Mouse (Mus musculus): ENCODE data around the gene Nomo1. TPM values are rescaled to one million over a fixed set of nuclear protein-coding genes. Genes with fewer than 3 reads are reported as not detected.

Gene Nomo1
- polyA plus RNA-seq, 1 experiment from 2014 or later: 42.2 TPM

GRCm38 (mm10) chr7:46088241-46088640, 54.7 kb downstream of the Nomo1 start:
- Histone ChIP-seq H3K4me3 (no peak overlapping the region), H3K9me3 (no peaks in the 10 kb centered on the region), H3K27ac (replicated peaks) (no peak overlapping the region), H3K4me2 (replicated peaks) (no peak overlapping the region), H3K4me1 (no peaks in the 10 kb centered on the region), H3K36me3 (peaks cover 13% of the 10 kb centered on the region), H3K27me3 (no peaks in the 10 kb centered on the region), H3K9ac (replicated peaks) (no peak overlapping the region)
- ATAC-seq (replicated peaks): no peak
- 93% methylated on average over 6 of the region's 6 CpGs for WGBS

DNA sequence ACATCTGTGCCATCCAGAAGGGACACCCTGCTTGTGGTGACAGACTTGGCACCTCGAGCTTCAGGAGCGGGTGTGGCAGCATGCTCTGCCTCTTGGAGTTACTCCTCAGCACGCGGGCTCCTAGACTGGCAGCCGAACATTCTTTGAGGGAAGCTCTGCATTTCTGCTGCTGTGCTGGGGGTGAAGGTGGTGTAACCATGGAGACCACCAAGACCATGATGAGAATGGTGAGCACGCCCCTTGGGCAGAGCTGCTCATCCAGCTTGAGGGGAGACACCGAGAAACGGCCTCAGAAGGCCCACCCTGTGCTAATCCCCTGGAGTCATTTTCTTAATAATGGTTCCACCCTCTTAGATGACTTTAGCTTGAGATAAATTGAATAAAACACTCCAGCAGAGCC, 59.3 kb downstream of the Nomo1 start:
- ATAC-seq (replicated peaks): no peak
- Histone ChIP-seq H3K4me1 (peaks cover 16% of the 10 kb centered on the region), H3K36me3 (no peaks in the 10 kb centered on the region), H3K27ac (replicated peaks) (no peak overlapping the region), H3K4me3 (no peak overlapping the region), H3K9me3 (no peaks in the 10 kb centered on the region), H3K4me2 (replicated peaks) (no peak overlapping the region), H3K9ac (replicated peaks) (no peak overlapping the region), H3K27me3 (no peaks in the 10 kb centered on the region)
- 19% methylated on average over 8 of the region's 8 CpGs for WGBS

DNA sequence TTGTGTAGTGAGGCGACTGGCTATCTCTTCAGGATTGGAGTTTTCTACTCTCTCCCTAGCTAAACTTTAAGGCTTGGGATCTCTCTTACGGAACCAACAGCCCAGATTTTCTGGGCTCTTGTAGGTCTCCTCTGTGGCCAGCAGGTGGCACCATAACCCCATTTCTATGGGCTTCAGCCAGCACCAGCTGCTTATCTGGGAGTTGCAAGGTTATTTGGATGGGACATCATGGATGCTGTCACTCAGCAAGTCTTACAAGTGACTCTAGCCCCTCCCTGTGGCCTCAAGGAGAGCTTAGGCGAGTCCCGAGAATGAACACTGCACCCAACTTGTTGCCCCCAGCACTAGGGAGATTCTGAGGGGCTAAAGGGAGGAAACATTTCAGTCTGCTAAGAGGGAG, 62.6 kb downstream of the Nomo1 start:
- peak overlapping the region; percentile 74; the same call in 1 of the 2 replicates for H3K4me2 ChIP-seq (replicated peaks)
- WGBS: 3% methylated on average over 4 of the region's 4 CpGs
- H3K27ac ChIP-seq (replicated peaks): no peak overlapping the region
- 0 out of 2 replicates have a peak, but pooled peaks have one; percentile 16 for ATAC-seq (replicated peaks)
- H3K4me3 ChIP-seq: no peak overlapping the region
- H3K4me1 ChIP-seq: peaks cover 29% of the 10 kb centered on the region
- H3K9me3 ChIP-seq: no peaks in the 10 kb centered on the region
- no peaks in the 10 kb centered on the region for H3K27me3 ChIP-seq
- H3K36me3 ChIP-seq: no peaks in the 10 kb centered on the region
- no peak overlapping the region for H3K9ac ChIP-seq (replicated peaks)

DNA sequence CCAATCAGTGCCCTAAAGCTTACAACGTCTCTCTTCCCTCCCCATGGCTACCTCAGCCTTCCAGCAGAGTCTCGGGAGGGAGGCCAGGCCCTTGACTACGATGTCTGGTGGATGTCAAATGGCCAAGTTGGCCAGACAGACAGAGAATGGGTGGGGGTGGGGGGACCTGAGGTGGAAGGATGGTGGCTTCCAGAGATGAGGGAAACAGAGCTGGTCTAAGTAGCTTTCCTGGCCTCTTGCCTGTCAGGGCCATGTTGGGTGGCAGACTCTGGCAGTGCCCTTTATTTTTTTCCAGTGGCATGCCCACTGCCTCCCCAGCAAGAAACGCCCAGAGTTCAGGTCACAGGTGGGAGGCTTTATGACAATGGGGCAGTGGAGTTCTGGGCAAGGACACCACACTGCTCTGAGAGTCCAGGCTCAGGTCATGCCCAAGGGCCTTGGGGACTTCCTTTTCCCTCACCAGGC, 63.9 kb downstream of the Nomo1 start:
- Histone ChIP-seq H3K9ac (replicated peaks) (no peak overlapping the region), H3K4me3 (no peak overlapping the region), H3K36me3 (no peaks in the 10 kb centered on the region), H3K27me3 (no peaks in the 10 kb centered on the region), H3K27ac (replicated peaks) (no peak overlapping the region), H3K4me2 (replicated peaks) (peak overlapping the region; percentile 74), H3K4me1 (peaks cover 35% of the 10 kb centered on the region), H3K9me3 (no peaks in the 10 kb centered on the region)
- 60% methylated on average over 4 of the region's 4 CpGs for WGBS
- no peak for ATAC-seq (replicated peaks)

GRCm38 (mm10) chr7:46098221-46098918, 64.9 kb downstream of the Nomo1 start:
- Histone ChIP-seq H3K9me3 (no peaks in the 10 kb centered on the region), H3K4me3 (peak overlapping the region; percentile 19), H3K4me2 (replicated peaks) (peak overlapping the region; percentile 74), H3K27ac (replicated peaks) (no peak overlapping the region), H3K9ac (replicated peaks) (no peak overlapping the region; the same call in 1 of the 2 replicates), H3K36me3 (no peaks in the 10 kb centered on the region), H3K4me1 (peaks cover 45% of the 10 kb centered on the region), H3K27me3 (no peaks in the 10 kb centered on the region)
- no peak for ATAC-seq (replicated peaks)
- WGBS: 86% methylated on average over 19 of the region's 19 CpGs

DNA sequence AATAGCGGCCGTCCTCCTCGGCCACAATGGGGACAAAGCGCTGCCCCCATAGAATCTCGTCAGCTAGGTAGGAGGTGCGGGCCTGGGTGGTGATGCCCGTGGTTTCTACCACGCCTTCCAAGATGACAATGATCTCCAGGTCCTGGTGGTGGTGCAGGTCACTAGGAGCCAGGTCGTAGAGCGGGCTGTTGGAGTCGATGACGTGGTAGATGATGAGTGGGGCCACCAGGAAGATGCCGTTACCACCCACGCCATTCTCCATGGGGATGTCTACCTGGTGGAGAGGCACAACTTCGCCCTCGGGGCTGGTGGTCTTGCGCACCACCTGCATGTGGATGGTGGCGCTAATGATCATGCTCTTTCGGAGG, 65.4 kb downstream of the Nomo1 start:
- H3K9ac ChIP-seq (replicated peaks): no peak overlapping the region
- H3K9me3 ChIP-seq: no peaks in the 10 kb centered on the region
- no peaks in the 10 kb centered on the region for H3K27me3 ChIP-seq
- no peak overlapping the region for H3K27ac ChIP-seq (replicated peaks)
- WGBS: 95% methylated on average over 19 of the region's 19 CpGs
- peaks cover 50% of the 10 kb centered on the region for H3K4me1 ChIP-seq
- peak overlapping the region; percentile 74 for H3K4me2 ChIP-seq (replicated peaks)
- ATAC-seq (replicated peaks): no peak
- 0 out of 2 replicates have a peak overlapping the region, but pooled peaks have one; percentile 19 for H3K4me3 ChIP-seq
- H3K36me3 ChIP-seq: no peaks in the 10 kb centered on the region

GRCm38 (mm10) chr7:46099682-46100081, 66.2 kb downstream of the Nomo1 start:
- Histone ChIP-seq H3K4me3 (peak overlapping the region; percentile 57), H3K27me3 (no peaks in the 10 kb centered on the region), H3K9me3 (no peaks in the 10 kb centered on the region), H3K36me3 (no peaks in the 10 kb centered on the region), H3K27ac (replicated peaks) (no peak overlapping the region), H3K4me1 (peaks cover 58% of the 10 kb centered on the region), H3K4me2 (replicated peaks) (peak overlapping the region; percentile 74), H3K9ac (replicated peaks) (peak overlapping the region; percentile 79)
- WGBS: 86% methylated on average over 13 of the region's 13 CpGs
- peak; percentile 21; the same call in 1 of the 2 replicates for ATAC-seq (replicated peaks)

GRCm38 (mm10) chr7:46100563-46100962, 67.1 kb downstream of the Nomo1 start, which contains the start of gene Kcnj11:
Kcnj11 (minus strand) TSS chr7:46100764.
- WGBS: 0% methylated on average over 34 of the region's 34 CpGs
- H3K4me1 ChIP-seq: peaks cover 64% of the 10 kb centered on the region

GRCm38 (mm10) chr7:46103075-46103591, 69.6 kb downstream of the Nomo1 start:
- peak; percentile 58 for ATAC-seq (replicated peaks)
- H3K4me2 ChIP-seq (replicated peaks): peak overlapping the region; percentile 4; the same call in 1 of the 2 replicates

More at GRCm38 (mm10) chr7:46100563-46100962, 67.1 kb downstream of the Nomo1 start, which contains the start of gene Kcnj11:
- ATAC-seq (replicated peaks): peak; percentile 62
- Histone ChIP-seq H3K4me3 (peak within 1 kb of the TSS; percentile 57), H3K36me3 (no peaks in the 10 kb centered on the region), H3K27ac (replicated peaks) (0 out of 2 replicates have a peak within 1 kb of the TSS, but pooled peaks have one; percentile 21), H3K9ac (replicated peaks) (peak within 1 kb of the TSS; percentile 79), H3K27me3 (no peaks in the 10 kb centered on the region), H3K4me2 (replicated peaks) (peak within 1 kb of the TSS; percentile 74), H3K9me3 (no peaks in the 10 kb centered on the region)

DNA sequence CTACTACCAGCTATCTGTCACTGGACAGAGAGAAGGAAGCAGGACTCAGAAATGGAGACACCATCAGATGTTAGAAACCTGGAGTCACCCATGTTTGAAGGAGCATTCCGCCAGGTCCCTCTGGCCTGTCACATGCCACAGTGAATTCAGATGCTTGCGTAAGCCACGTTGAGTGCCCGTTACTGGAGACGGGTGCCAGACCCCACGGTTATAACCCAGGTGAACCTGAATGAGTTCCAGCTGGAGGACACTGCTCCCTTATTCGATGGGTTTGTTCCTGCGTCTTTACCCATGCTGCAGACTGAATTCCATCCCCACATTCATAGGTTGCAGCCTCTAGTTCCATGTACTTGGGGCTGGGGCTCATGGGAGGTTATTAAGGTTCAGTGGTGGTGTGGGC, 70.3 kb downstream of the Nomo1 start:
- H3K4me1 ChIP-seq: peaks cover 39% of the 10 kb centered on the region
- no peaks in the 10 kb centered on the region for H3K27me3 ChIP-seq
- no peak overlapping the region for H3K4me2 ChIP-seq (replicated peaks)
- no peak overlapping the region for H3K4me3 ChIP-seq
- H3K36me3 ChIP-seq: no peaks in the 10 kb centered on the region
- ATAC-seq (replicated peaks): no peak
- no peak overlapping the region for H3K9ac ChIP-seq (replicated peaks)
- peak overlapping the region; percentile 94 for H3K27ac ChIP-seq (replicated peaks)
- WGBS: 76% methylated on average over 8 of the region's 8 CpGs
- H3K9me3 ChIP-seq: no peaks in the 10 kb centered on the region

More at GRCm38 (mm10) chr7:46103075-46103591, 69.6 kb downstream of the Nomo1 start:
- WGBS: 37% methylated on average over 8 of the region's 8 CpGs
- peak overlapping the region; percentile 94 for H3K27ac ChIP-seq (replicated peaks)
- no peaks in the 10 kb centered on the region for H3K27me3 ChIP-seq
- no peak overlapping the region for H3K9ac ChIP-seq (replicated peaks)
- no peaks in the 10 kb centered on the region for H3K36me3 ChIP-seq
- peaks cover 45% of the 10 kb centered on the region for H3K4me1 ChIP-seq
- H3K9me3 ChIP-seq: no peaks in the 10 kb centered on the region
- no peak overlapping the region for H3K4me3 ChIP-seq

DNA sequence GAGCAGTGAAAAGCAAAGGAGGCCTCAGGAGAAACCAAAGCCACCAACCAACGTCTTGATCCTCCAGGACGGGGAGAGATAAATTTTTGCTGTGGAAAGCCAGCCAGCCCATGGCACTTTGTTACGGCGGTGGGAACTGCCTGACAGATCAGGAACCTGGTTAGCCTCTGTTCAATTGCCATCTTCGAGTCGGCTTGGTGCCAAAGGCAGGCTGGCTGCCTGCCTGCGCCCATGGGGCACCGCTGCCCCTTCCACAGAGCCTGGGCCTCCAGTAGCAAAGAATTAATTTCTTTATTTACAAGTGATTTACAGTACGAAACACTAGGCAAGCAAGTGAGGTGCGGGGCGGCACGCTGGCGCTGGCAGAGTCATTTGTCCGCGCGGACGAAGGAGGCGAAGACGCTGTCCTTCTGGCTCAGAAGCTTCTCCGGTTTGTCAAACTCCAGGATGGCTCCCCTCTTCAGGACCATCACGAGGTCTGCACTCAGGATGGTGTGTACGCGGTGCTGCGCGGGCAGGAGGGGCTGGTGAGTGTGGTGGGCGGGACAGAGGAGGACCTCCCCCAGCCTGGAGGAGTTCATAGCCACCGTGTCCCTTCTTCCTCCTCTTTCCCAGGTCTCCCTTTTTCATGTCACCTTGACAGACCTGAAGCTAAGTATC, 70.9 kb downstream of the Nomo1 start:
- Histone ChIP-seq H3K4me1 (peaks cover 38% of the 10 kb centered on the region), H3K27ac (replicated peaks) (peak overlapping the region; percentile 94), H3K9ac (replicated peaks) (no peak overlapping the region), H3K4me3 (no peak overlapping the region), H3K27me3 (no peaks in the 10 kb centered on the region), H3K36me3 (no peaks in the 10 kb centered on the region), H3K9me3 (no peaks in the 10 kb centered on the region), H3K4me2 (replicated peaks) (peak overlapping the region; percentile 25)
- 54% methylated on average over 27 of the region's 27 CpGs for WGBS
- ATAC-seq (replicated peaks): 0 out of 2 replicates have a peak, but pooled peaks have one; percentile 16

DNA sequence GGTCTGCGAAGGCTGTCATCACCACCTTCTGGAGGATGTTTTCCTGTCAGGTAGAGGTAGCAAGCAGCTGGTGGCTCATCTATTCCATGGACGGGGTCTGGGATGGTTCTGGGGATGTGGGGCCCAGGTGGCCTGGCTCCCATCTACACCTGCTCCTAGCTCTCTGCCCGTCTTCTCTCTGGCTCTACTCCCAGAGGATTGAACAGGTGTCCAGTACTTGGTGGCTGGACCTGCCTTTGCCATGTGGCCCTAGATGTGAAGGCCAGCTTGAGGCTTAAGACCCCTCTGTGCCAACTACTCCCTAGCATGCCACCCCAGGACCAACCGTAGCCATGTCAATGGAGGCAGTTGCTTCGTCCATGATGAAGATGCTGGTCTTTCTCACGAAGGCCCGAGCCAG, 72.0 kb downstream of the Nomo1 start:
- ATAC-seq (replicated peaks): no peak
- H3K4me2 ChIP-seq (replicated peaks): no peak overlapping the region
- H3K9ac ChIP-seq (replicated peaks): no peak overlapping the region
- no peaks in the 10 kb centered on the region for H3K27me3 ChIP-seq
- no peaks in the 10 kb centered on the region for H3K36me3 ChIP-seq
- WGBS: 85% methylated on average over 7 of the region's 7 CpGs
- peaks cover 38% of the 10 kb centered on the region for H3K4me1 ChIP-seq
- H3K27ac ChIP-seq (replicated peaks): no peak overlapping the region
- no peaks in the 10 kb centered on the region for H3K9me3 ChIP-seq
- H3K4me3 ChIP-seq: no peak overlapping the region

All from forebrain, embryonic 15.5 days (tissue).